Mouse (Mus musculus) forebrain, embryonic 11.5 days (tissue): ENCODE data around the gene Armc3. TPM values are rescaled to one million over a fixed set of nuclear protein-coding genes. Genes with fewer than 3 reads are reported as not detected.
"Not testable (repeated sequence)": the region's sequence is repeated elsewhere in the genome, so short reads cannot be mapped to it uniquely, and the experiment has no call there.

Source experiments
- ATAC-seq: fragments of 200-750 bp; cut with Nextera tagmentation; replicated peaks from 2 replicates; pipeline ENCODE4 v1.8.0; 2017; ENCODE audit warnings: moderate TSS enrichment; ENCODE audit not compliant: low FRiP score
- DNase-seq: peaks from one replicate; pipeline ENCODE4 v3.0.0-alpha.2; 2017; ENCODE audit warnings: low spot score
- H3K27ac ChIP-seq: fragments of 300-500 bp; sonication (generic); 2 replicates; pipeline ENCODE4 v1.5.1; 2014; ENCODE audit warnings: low read depth, low read length
- H3K27me3 ChIP-seq: fragments of 300-500 bp; sonication (generic); 2 replicates; pipeline ENCODE4 v1.6.1; 2014; ENCODE audit warnings: mild to moderate bottlenecking, low read length, mixed read lengths; ENCODE audit not compliant: control insufficient read depth, insufficient read depth
- H3K36me3 ChIP-seq: fragments of 300-500 bp; sonication (generic); 2 replicates; pipeline ENCODE4 v1.6.1; 2014; ENCODE audit warnings: mild to moderate bottlenecking, low read length, moderate library complexity, mixed read lengths; ENCODE audit not compliant: control insufficient read depth, insufficient read depth
- H3K4me1 ChIP-seq: fragments of 300-500 bp; sonication (generic); replicated peaks from 2 replicates; pipeline ENCODE4 v1.6.1; 2014; ENCODE audit warnings: low read length, mixed read lengths; ENCODE audit not compliant: control insufficient read depth, insufficient read depth
- H3K4me2 ChIP-seq: fragments of 300-500 bp; sonication (generic); 2 replicates; pipeline ENCODE4 v1.6.1; 2014; ENCODE audit warnings: low read depth, mild to moderate bottlenecking, low read length, moderate library complexity, mixed read lengths; ENCODE audit not compliant: severe bottlenecking
- H3K4me3 ChIP-seq: fragments of 300-500 bp; sonication (generic); 2 replicates; pipeline ENCODE4 v1.5.1; 2014; ENCODE audit warnings: low read depth, low read length
- H3K9ac ChIP-seq: fragments of 300-500 bp; sonication (generic); 2 replicates; pipeline ENCODE4 v1.6.1; 2014; ENCODE audit warnings: low read length
- H3K9me3 ChIP-seq: fragments of 300-500 bp; sonication (generic); 2 replicates; pipeline ENCODE4 v1.6.1; 2016; ENCODE audit warnings: low read length, mixed read lengths; ENCODE audit not compliant: control insufficient read depth
- WGBS: fragments of 180-500 bp; shearing (Covaris S2); extraction: QIAGEN DNeasy Blood & Tissue Kit; methylation state at CpG from one replicate; pipeline ENCODE4 v1.1.7; 2014; 5-methylcytosine and 5-hydroxymethylcytosine counted together
- polyA plus RNA-seq: library from polyadenylated mRNA; unstranded; fragments of >200 nt; fragmentation: Nextera tagmentation; extraction: Ambion mirVana; gene quantifications from 2 replicates; pipeline ENCODE4 v1.2.1, GENCODE M21; 2014

Armc3 gene
- polyA plus RNA-seq, 1 experiment from 2014 or later: 0.49 TPM

DNA sequence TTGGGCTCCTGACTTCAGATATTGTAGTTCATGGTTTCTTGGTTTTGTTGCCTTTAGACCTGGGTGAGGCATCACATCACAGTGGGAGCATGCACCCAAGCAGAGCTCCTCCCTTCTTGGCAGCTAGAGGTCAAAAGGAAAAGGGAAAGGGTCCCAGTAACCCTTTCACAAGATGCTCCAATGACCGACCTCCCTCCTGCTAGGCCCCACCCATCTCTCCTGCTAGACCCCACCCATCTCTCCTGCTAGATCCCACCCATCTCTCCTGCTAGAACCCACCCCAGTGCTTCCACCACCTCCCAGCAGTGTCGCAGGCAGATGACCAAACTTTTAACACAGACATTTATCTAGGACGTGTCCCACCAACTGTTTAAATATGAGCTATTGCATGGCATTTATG, 93.3 kb downstream of the Armc3 start:
- DNase-seq: no peak
- H3K4me3 ChIP-seq: no peak overlapping the region
- WGBS: 73% methylated on average over 3 of the region's 3 CpGs
- ATAC-seq: no peak
- H3K9ac ChIP-seq: no peak overlapping the region
- H3K27ac ChIP-seq: no peak overlapping the region
- H3K4me1 ChIP-seq: no peaks in the 10 kb centered on the region
- H3K36me3 ChIP-seq: no peaks in the 10 kb centered on the region
- H3K9me3 ChIP-seq: no peaks in the 10 kb centered on the region
- H3K4me2 ChIP-seq: no peak overlapping the region
- no peaks in the 10 kb centered on the region for H3K27me3 ChIP-seq

GRCm38 (mm10) chr2:19300345-19301089, 101.4 kb downstream of the Armc3 start:
- no peaks in the 10 kb centered on the region for H3K4me1 ChIP-seq
- ATAC-seq (no peak), DNase-seq (no peak)
- H3K4me2 ChIP-seq: no peak overlapping the region
- H3K27ac ChIP-seq: no peak overlapping the region
- 79% methylated on average over 9 of the region's 9 CpGs for WGBS
- H3K4me3 ChIP-seq: no peak overlapping the region
- no peak overlapping the region for H3K9ac ChIP-seq
- H3K27me3 ChIP-seq: no peaks in the 10 kb centered on the region
- H3K9me3 ChIP-seq: no peaks in the 10 kb centered on the region
- H3K36me3 ChIP-seq: no peaks in the 10 kb centered on the region

DNA sequence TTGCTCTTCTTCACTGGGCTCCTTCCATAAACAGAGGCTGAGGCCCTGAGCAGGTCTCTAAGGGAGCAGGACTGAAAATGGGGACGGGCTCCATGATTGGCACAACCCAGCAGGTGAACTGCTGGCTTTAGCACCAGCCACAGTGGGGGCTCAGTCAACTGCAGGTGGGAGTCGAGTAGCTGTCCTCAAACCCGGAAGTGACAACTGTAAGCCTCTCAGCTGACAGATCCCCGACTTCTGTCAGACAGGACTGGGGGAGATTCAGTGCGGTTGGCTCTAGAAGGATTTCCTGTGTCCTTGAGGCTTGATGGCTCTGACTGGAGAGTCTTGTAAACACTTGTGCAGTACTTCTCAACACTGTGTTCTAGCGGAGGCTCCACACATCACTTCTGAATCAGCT, 102.1 kb downstream of the Armc3 start:
- Histone ChIP-seq H3K4me3 (no peak overlapping the region), H3K4me1 (no peaks in the 10 kb centered on the region), H3K4me2 (no peak overlapping the region), H3K27ac (no peak overlapping the region), H3K36me3 (no peaks in the 10 kb centered on the region), H3K9me3 (no peaks in the 10 kb centered on the region), H3K27me3 (no peaks in the 10 kb centered on the region), H3K9ac (no peak overlapping the region)
- no peak for DNase-seq
- 25% methylated on average over 6 of the region's 6 CpGs for WGBS
- ATAC-seq: no peak

DNA sequence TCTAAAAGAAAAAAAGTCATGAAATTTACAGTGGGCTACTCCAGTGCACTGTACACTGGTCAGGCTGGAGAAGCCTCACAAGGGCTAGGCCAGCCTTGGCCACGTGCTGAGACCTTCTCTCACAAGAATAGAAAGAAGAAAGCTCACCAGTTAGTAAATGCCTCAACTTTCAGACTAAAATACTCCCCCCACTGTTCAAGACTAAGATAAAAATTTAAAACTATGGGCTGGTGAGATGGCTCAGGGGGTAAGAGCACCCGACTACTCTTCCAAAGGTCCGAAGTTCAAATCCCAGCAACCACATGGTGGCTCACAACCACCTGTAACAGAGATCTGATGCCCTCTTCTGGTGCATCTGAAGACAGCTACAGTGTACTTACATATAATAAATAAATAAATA, 104.0 kb downstream of the Armc3 start:
- 80% methylated on average over 3 of the region's 3 CpGs for WGBS
- H3K9ac ChIP-seq, H3K9me3 ChIP-seq: not testable (repeated sequence)

DNA sequence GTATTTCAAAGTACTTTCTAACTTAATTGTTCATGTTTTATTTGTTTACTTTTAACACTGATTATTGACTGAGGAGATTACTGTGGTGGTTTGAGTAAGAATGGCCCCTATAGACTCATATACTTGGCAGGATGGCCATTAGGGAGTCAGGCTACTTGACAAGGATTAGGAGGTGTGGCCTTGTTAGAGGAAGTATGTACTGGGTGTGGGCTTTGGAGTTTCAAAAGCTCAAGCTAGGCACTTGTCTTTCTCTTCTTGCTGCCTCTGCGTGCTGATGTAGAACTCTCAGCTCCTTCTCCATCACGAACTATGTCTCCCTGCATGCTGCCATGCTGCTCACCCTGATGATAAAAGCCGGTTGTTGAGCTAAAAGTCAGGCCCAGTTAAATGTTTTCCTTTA, 111.4 kb downstream of the Armc3 start:
- no peak overlapping the region for H3K9ac ChIP-seq
- ATAC-seq: no peak
- no peaks in the 10 kb centered on the region for H3K4me1 ChIP-seq
- no peak overlapping the region for H3K4me2 ChIP-seq
- 84% methylated on average over 3 of the region's 3 CpGs for WGBS
- no peaks in the 10 kb centered on the region for H3K27me3 ChIP-seq
- no peaks in the 10 kb centered on the region for H3K36me3 ChIP-seq
- DNase-seq: no peak
- H3K9me3 ChIP-seq: peaks cover 4% of the 10 kb centered on the region; the same call in 1 of the 2 replicates
- no peak overlapping the region for H3K4me3 ChIP-seq
- no peak overlapping the region for H3K27ac ChIP-seq

More for the DNA sequence above, 104.0 kb downstream of the Armc3 start:
- not testable (repeated sequence) for H3K4me1 ChIP-seq, DNase-seq, H3K27ac ChIP-seq, ATAC-seq, H3K36me3 ChIP-seq, H3K4me3 ChIP-seq, H3K27me3 ChIP-seq, H3K4me2 ChIP-seq

DNA sequence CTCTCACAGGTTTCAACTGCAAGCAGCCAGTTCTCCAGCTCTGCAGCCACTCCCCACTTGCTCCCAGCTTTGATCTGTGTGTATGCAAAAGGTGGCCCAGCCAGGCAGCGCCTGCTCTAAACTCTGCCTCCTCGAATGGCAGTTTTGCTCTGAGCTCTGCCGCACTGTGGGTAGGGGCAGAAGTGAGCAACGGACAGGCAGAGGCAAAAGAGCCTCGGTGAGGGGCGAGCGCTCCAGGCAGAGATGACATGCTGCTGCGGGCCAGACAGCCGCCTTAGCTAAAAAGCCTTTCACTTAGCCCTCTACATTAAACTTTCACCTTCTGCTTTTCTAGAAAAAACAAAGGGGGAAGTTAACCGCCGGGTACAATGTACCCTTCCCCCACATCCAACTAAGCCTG, 117.0 kb downstream of the Armc3 start:
- DNase-seq: no peak
- Histone ChIP-seq H3K4me1 (no peaks in the 10 kb centered on the region), H3K9me3 (peaks cover 4% of the 10 kb centered on the region; the same call in 1 of the 2 replicates), H3K36me3 (no peaks in the 10 kb centered on the region), H3K4me3 (no peak overlapping the region), H3K27ac (no peak overlapping the region), H3K27me3 (no peaks in the 10 kb centered on the region), H3K4me2 (no peak overlapping the region), H3K9ac (no peak overlapping the region)
- ATAC-seq: no peak
- WGBS: 65% methylated on average over 11 of the region's 11 CpGs

GRCm38 (mm10) chr2:19316691-19317090, 117.6 kb downstream of the Armc3 start:
- Histone ChIP-seq H3K4me3 (no peak overlapping the region), H3K9me3 (peaks cover 4% of the 10 kb centered on the region; the same call in 1 of the 2 replicates), H3K27ac (no peak overlapping the region), H3K36me3 (no peaks in the 10 kb centered on the region), H3K4me2 (no peak overlapping the region), H3K9ac (no peak overlapping the region), H3K4me1 (no peaks in the 10 kb centered on the region), H3K27me3 (no peaks in the 10 kb centered on the region)
- WGBS: 75% methylated on average over 4 of the region's 4 CpGs
- no peak for ATAC-seq
- DNase-seq: no peak

DNA sequence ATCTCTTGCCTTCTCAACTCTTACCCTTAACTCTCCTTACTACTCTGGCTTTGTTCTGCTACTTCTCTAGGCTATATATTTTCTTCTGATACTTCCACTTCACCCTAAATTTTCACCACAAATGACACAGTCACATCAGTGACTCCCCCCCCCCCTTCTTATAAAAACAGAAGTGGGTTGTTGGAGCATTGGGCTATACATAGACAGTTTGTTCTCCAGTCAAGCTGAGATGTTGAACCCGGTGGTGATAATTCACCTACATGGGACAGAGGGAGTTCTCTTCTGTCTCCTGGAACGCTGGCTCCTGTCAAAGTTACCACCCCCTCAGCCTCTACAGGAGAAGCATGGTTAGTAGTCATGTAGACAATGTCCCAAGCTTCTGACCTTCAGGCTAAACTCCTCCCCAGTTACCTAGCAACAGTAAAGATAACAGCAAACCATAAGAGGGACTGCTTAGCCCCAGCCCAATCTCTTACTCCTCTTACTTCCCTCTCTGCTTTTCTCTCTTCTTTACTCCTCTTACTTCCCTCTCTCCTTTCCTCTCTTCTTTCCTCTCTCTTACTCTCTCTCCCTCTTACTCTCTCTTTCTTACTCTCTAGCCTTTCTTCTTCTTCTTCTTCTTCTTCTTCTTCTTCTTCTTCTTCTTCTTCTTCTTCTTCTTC, 118.2 kb downstream of the Armc3 start:
- not testable (repeated sequence) for H3K27me3 ChIP-seq, H3K9me3 ChIP-seq, ATAC-seq, H3K4me1 ChIP-seq, DNase-seq, H3K36me3 ChIP-seq, H3K9ac ChIP-seq, H3K27ac ChIP-seq, H3K4me2 ChIP-seq, H3K4me3 ChIP-seq
- WGBS: 91% methylated on average over 2 of the region's 2 CpGs

GRCm38 (mm10) chr2:19318499-19318898, 119.4 kb downstream of the Armc3 start:
- Histone ChIP-seq H3K4me1 (no peaks in the 10 kb centered on the region), H3K9ac (no peak overlapping the region), H3K4me3 (no peak overlapping the region), H3K36me3 (no peaks in the 10 kb centered on the region), H3K4me2 (no peak overlapping the region), H3K27ac (no peak overlapping the region), H3K27me3 (no peaks in the 10 kb centered on the region), H3K9me3 (peaks cover 4% of the 10 kb centered on the region; the same call in 1 of the 2 replicates)
- ATAC-seq: no peak
- WGBS: 94% methylated on average over 4 of the region's 4 CpGs
- DNase-seq: no peak
